Mouse (Mus musculus) ES-E14 (cell line): Measurements from ENCODE around the gene Nek6. TPM values are rescaled to one million over a fixed set of nuclear protein-coding genes. Genes with fewer than 3 reads are reported as not detected.

Experiments
- DNase-seq: peaks from one replicate; pipeline ENCODE4 v3.0.0-alpha.2; 2013; ENCODE audit warnings: low read depth, low spot score
- H3K27ac ChIP-seq: 2 replicates; pipeline ENCODE4 v1.5.1; 2012; ENCODE audit warnings: low read depth, mild to moderate bottlenecking, low read length, moderate library complexity, mixed read lengths; ENCODE audit not compliant: poor library complexity, insufficient read depth, severe bottlenecking
- H3K36me3 ChIP-seq: 2 replicates; pipeline ENCODE4 v1.6.1; 2012; ENCODE audit warnings: mild to moderate bottlenecking, low read length, moderate library complexity, mixed read lengths; ENCODE audit not compliant: control insufficient read depth, poor library complexity, insufficient read depth, severe bottlenecking
- H3K4me1 ChIP-seq, 2 experiments: fragments of 150-350 bp in 1 of 2; sonication (generic) in 1 of 2; 2 replicates each; pipeline ENCODE4 v1.6.1; 2012; ENCODE audit warnings: low read length in 2 of 2, mild to moderate bottlenecking in 1 of 2, mixed read lengths in 1 of 2; ENCODE audit not compliant: control insufficient read depth in 2 of 2, insufficient read depth in 2 of 2, poor library complexity in 1 of 2
- H3K4me3 ChIP-seq, 2 experiments: fragments of 150-350 bp in 1 of 2; sonication (generic) in 1 of 2; 2 replicates each; pipeline ENCODE4 v1.5.1; 2012; ENCODE audit warnings: low read length in 2 of 2, low read depth in 1 of 2, mild to moderate bottlenecking in 1 of 2, mixed read lengths in 1 of 2; ENCODE audit not compliant: insufficient read depth in 1 of 2, poor library complexity in 1 of 2, severe bottlenecking in 1 of 2
- H3K9ac ChIP-seq: 2 replicates; pipeline ENCODE4 v1.6.1; 2012; ENCODE audit warnings: low read depth, mild to moderate bottlenecking, low read length, mixed read lengths; ENCODE audit not compliant: poor library complexity, insufficient read depth, severe bottlenecking
- H3K9me3 ChIP-seq: fragments of 150-350 bp; sonication (generic); 2 replicates; pipeline ENCODE4 v1.6.1; 2012; ENCODE audit warnings: low read depth, mild to moderate bottlenecking, low read length; ENCODE audit not compliant: control insufficient read depth, insufficient read depth
- CHD2 ChIP-seq: IDR thresholded peaks from 2 replicates; pipeline ENCODE4 v1.6.1; 2014; ENCODE audit warnings: mild to moderate bottlenecking, low read depth, low read length, inconsistent platforms
- HCFC1 ChIP-seq: IDR thresholded peaks from 2 replicates; pipeline ENCODE4 v1.6.1; 2012; ENCODE audit warnings: low read length, inconsistent platforms, borderline replicate concordance; ENCODE audit not compliant: insufficient read depth
- MAFK ChIP-seq: IDR thresholded peaks from 2 replicates; pipeline ENCODE4 v1.6.1; 2014; ENCODE audit warnings: mild to moderate bottlenecking, low read depth, low read length, inconsistent platforms; ENCODE audit not compliant: insufficient read depth
- ZC3H11A ChIP-seq: IDR thresholded peaks from 2 replicates; pipeline ENCODE4 v1.6.1; 2012; ENCODE audit warnings: low read depth, mild to moderate bottlenecking, inconsistent platforms, low read length, borderline replicate concordance
- ZNF384 ChIP-seq: IDR thresholded peaks from 2 replicates; pipeline ENCODE4 v1.6.1; 2012; ENCODE audit warnings: low read depth, low read length, inconsistent platforms
- in situ Hi-C, 2 experiments: fragments of 600-800 bp; cut with MboI; formaldehyde crosslinking; loops; one replicate each; pipeline ENCODE4 v1.15.1; 2025; ENCODE audit warnings: low sequenced_read_pairs in 2 of 2, inconsistent platforms in 1 of 2; ENCODE audit not compliant: unreplicated experiment in 2 of 2
- total RNA-seq: library from RNA; depleted of rRNA; stranded (reverse); fragments of 300-350 nt; gene quantifications from 2 replicates; pipeline ENCODE4 v1.2.3, GENCODE M21; 2012

Nek6 gene
- total RNA-seq, 1 experiment = 16.9 TPM

DNA sequence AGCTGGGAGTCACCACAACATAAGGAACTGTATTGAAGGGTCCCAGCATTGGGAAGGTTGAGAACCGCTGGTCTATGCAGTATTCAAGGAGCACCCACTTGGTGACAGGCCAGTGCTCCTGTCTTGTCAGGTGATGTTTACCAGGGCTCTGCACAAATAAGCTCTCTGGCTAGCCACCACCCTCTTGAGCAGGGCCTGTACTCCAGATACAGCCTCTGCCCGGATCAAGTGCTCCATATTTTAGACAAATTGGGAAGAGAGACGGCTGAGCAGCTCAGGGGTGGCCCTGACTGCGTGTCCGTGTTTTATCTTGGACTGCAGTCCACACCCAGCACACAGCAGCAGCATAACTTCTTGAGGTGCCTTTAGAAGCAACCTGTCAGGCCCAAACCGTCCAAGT lies 75.3 kb downstream of the Nek6 start:
- DNase-seq = no peak
- H3K4me3 ChIP-seq = no peak overlapping the region
- H3K36me3 ChIP-seq = peaks cover 42% of the 10 kb centered on the region
- no peak overlapping the region for H3K27ac ChIP-seq
- no peaks in the 10 kb centered on the region for H3K9me3 ChIP-seq
- no peak overlapping the region for H3K9ac ChIP-seq
- in situ Hi-C loops = no loop called here
- TF ChIP-seq HCFC1 (no peak), MAFK (no peak), ZC3H11A (no peak), CHD2 (no peak), ZNF384 (no peak)
- H3K4me1 ChIP-seq = peaks cover 7 to 20% of the 10 kb centered on the region in 2 experiments; a peak in 3 of 4 replicates

DNA sequence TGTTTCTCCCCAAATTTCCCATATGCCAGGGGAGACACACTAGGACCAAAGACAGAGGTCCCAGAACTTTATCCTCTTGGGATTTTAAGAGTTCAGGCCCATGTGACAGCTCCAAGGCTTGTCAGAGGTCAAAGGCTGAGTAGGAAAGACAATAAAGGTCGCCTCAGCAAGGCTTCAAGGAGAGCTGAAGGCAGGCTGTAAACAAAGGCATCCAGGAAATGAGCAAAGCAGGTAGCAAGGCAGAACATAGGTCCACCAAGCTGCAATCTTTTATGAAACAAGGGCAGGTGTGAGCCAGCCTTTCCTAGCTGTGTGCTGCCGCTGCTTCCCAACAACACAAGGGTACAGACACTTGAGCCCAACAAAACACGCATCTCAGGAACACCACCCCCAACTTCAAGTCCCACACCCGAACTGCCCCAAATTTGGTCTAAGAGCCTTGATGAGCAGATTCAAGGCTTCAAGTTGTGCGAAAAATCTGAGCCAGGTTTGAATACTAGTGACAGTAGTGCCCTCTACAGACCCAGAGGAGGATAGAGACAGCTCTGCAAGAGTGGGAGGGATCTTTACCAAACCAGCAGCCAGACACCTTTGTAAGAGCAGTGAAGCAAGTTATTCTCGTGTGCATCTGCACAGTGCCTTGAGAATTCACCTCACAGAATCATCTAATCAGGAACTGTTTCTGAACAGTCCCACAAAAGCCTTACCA lies 80.5 kb downstream of the Nek6 start:
- peaks cover 31% of the 10 kb centered on the region for H3K36me3 ChIP-seq
- no peak for TF ChIP-seq HCFC1
- TF ChIP-seq ZC3H11A = peak; percentile 44; the same call in 1 of the 2 replicates
- in situ Hi-C loops = no loop called here
- H3K4me3 ChIP-seq = no peak overlapping the region
- DNase-seq = peak; percentile 36
- peaks cover 0 to 4% of the 10 kb centered on the region in 2 experiments; a peak in 1 of 4 replicates for H3K4me1 ChIP-seq
- H3K9ac ChIP-seq = no peak overlapping the region
- H3K9me3 ChIP-seq = no peaks in the 10 kb centered on the region
- H3K27ac ChIP-seq = peak overlapping the region; percentile 65

DNA sequence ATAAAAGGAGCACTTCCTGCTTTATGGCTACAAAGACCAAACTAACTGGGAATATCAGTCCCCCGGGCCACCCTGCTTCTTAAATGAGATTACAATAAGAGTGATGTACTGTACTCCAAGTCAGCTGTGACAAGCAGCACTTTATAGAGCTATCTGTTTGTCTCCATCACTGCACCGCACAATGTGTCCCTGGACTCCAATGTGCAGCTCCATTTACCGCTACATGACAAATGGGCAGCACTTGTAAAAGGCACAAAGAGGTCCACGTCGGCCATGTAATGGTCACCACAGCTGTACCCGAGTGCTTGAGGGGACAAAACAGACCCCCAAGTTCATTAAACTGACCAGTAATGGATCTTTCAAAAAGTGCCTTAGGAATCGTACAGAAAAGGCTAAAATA lies 83.4 kb downstream of the Nek6 start:
- Histone ChIP-seq H3K4me3 (no peak overlapping the region), H3K36me3 (peaks cover 20% of the 10 kb centered on the region), H3K27ac (no peak overlapping the region), H3K4me1 (peaks cover 0 to 4% of the 10 kb centered on the region in 2 experiments; a peak in 1 of 4 replicates), H3K9me3 (no peaks in the 10 kb centered on the region), H3K9ac (no peak overlapping the region)
- in situ Hi-C loops = no loop called here
- no peak for DNase-seq
- TF ChIP-seq MAFK (no peak), ZC3H11A (no peak), HCFC1 (no peak), ZNF384 (no peak), CHD2 (no peak)

- Histone ChIP-seq H3K9me3 (no peaks in the 10 kb centered on the region), H3K4me1 (peaks cover 0 to 2% of the 10 kb centered on the region in 2 experiments; a peak in 1 of 4 replicates)
- DNase-seq = no peak
Observed at GRCm38 (mm10) chr2:38597896-38598295, 86.5 kb downstream of the Nek6 start.

More at GRCm38 (mm10) chr2:38597896-38598295, 86.5 kb downstream of the Nek6 start:
- no peak for TF ChIP-seq ZC3H11A
- no peak for TF ChIP-seq HCFC1
- no peak for TF ChIP-seq MAFK
- TF ChIP-seq CHD2 = no peak
- TF ChIP-seq ZNF384 = no peak
- no peak overlapping the region for H3K4me3 ChIP-seq
- peaks cover 9% of the 10 kb centered on the region for H3K36me3 ChIP-seq
- in situ Hi-C loops = no loop called here
- H3K9ac ChIP-seq = no peak overlapping the region
- H3K27ac ChIP-seq = no peak overlapping the region
